Mouse (Mus musculus): Measurements from ENCODE around the gene Zbtb32. TPM values are rescaled to one million over a fixed set of nuclear protein-coding genes. Genes with fewer than 3 reads are reported as not detected.

The Zbtb32 gene
- total and polyA plus RNA-seq, 3 experiments: 173 to 183 (median 178) TPM

- H3K9ac ChIP-seq (ENCODE audit: insufficient read depth, low read depth): no peak overlapping the region
- peaks cover 0 to 24% of the 10 kb centered on the region in 2 experiments for H3K36me3 ChIP-seq (replicated peaks in 1 of 2; ENCODE audit: control insufficient read depth in 1 of 2, insufficient read depth in 1 of 2, low read length in 1 of 2)
- peaks cover 3% of the 10 kb centered on the region for H3K79me2 ChIP-seq (replicated peaks; ENCODE audit: control insufficient read depth, extremely low read depth, insufficient read depth, poor library complexity, severe bottlenecking)
- H3K27ac ChIP-seq (ENCODE audit: insufficient read depth, low read depth): no peak overlapping the region
- DNase-seq (ENCODE audit: extremely low read depth): no peak
- H3K4me3 ChIP-seq (replicated peaks in 1 of 3; ENCODE audit: low read depth in 2 of 3, low read length in 2 of 3, poor library complexity in 1 of 3): no peak overlapping the region
- TF ChIP-seq JUN (IDR thresholded peaks at IDR 0.05; ENCODE audit: insufficient read depth, low read depth, low read length): no peak
- TF ChIP-seq MAZ (IDR thresholded peaks at IDR 0.05; ENCODE audit: low read depth, low read length): no peak
- no peak for TF ChIP-seq MEF2A (IDR thresholded peaks at IDR 0.05; ENCODE audit: borderline replicate concordance, low read depth, low read length)
- TF ChIP-seq ZMIZ1 (IDR thresholded peaks at IDR 0.05; ENCODE audit: low read depth, low read length): no peak
- no peak for TF ChIP-seq JUND (conservative IDR thresholded peaks at IDR 0.05; ENCODE audit: low read depth, low read length)
- TF ChIP-seq TBP (conservative IDR thresholded peaks at IDR 0.05; ENCODE audit: low read depth, low read length): no peak
- H3K4me2 ChIP-seq (ENCODE audit: insufficient read depth, low read depth, poor library complexity, severe bottlenecking): no peak overlapping the region
- in situ Hi-C loops (cut with MboI; ENCODE audit: low pct_ligation_motif_present, low pct_unique_long_range_greater_than_20kb, low sequenced_read_pairs) (no loop called here), dilution Hi-C loops (cut with MboI; ENCODE audit: extremely low pct_ligation_motif_present, extremely low pct_unique_long_range_greater_than_20kb, low sequenced_read_pairs) (no loop called here)
- H3K9me3 ChIP-seq (replicated peaks; ENCODE audit: low read length): peaks cover 3% of the 10 kb centered on the region
- no peaks in the 10 kb centered on the region for H3K27me3 ChIP-seq (replicated peaks)
- H3K4me1 ChIP-seq (ENCODE audit: control insufficient read depth in 1 of 2, insufficient read depth in 2 of 2): peaks cover 15 to 21% of the 10 kb centered on the region in 2 experiments
Observed at GRCm38 (mm10) chr7:30602583-30602982, 3.9 kb upstream of the Zbtb32 start.

DNA sequence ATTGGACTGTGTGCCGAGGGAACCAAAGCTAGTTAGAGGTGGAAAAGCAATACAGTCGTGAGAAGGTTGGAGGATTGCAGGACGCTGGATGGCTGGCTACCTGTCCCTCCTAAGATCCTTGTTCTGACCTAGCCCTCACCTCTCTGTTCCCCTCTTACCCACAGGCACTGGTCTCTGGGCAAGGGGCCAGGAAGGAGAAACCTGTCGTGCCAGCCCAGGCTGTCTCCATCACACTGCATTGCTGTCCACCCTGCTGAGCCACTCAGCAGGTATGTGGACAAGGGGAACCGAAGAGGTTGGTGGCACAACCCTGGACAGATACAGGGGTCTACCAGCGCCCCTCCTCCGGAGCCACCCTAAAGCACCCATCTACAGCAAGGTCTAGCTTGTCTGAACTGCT is 1.9 kb upstream of the Zbtb32 start:
- Histone ChIP-seq H3K4me1 (ENCODE audit: control insufficient read depth in 1 of 2, insufficient read depth in 2 of 2) (peaks cover 24 to 29% of the 10 kb centered on the region in 2 experiments), H3K79me2 (replicated peaks; ENCODE audit: control insufficient read depth, extremely low read depth, insufficient read depth, poor library complexity, severe bottlenecking) (peaks cover 5% of the 10 kb centered on the region), H3K4me3 (replicated peaks in 1 of 3; ENCODE audit: low read depth in 2 of 3, low read length in 2 of 3, poor library complexity in 1 of 3) (no peak overlapping the region), H3K9ac (ENCODE audit: insufficient read depth, low read depth) (no peak overlapping the region), H3K9me3 (replicated peaks; ENCODE audit: low read length) (peaks cover 3% of the 10 kb centered on the region), H3K4me2 (ENCODE audit: insufficient read depth, low read depth, poor library complexity, severe bottlenecking) (no peak overlapping the region), H3K27me3 (replicated peaks) (no peaks in the 10 kb centered on the region), H3K36me3 (replicated peaks in 1 of 2; ENCODE audit: control insufficient read depth in 1 of 2, insufficient read depth in 1 of 2, low read length in 1 of 2) (peaks cover 0 to 22% of the 10 kb centered on the region in 2 experiments), H3K27ac (ENCODE audit: insufficient read depth, low read depth) (no peak overlapping the region)
- DNase-seq (ENCODE audit: extremely low read depth): no peak
- in situ Hi-C loops (cut with MboI; ENCODE audit: low pct_ligation_motif_present, low pct_unique_long_range_greater_than_20kb, low sequenced_read_pairs) (no loop called here), dilution Hi-C loops (cut with MboI; ENCODE audit: extremely low pct_ligation_motif_present, extremely low pct_unique_long_range_greater_than_20kb, low sequenced_read_pairs) (no loop called here)
- TF ChIP-seq IRF4 (IDR thresholded peaks at IDR 0.05; ENCODE audit: low read depth, low read length) (no peak), TBP (conservative IDR thresholded peaks at IDR 0.05; ENCODE audit: low read depth, low read length) (no peak), MYC (IDR thresholded peaks at IDR 0.05; ENCODE audit: low read depth, low read length) (no peak), SMC3 (IDR thresholded peaks at IDR 0.05; ENCODE audit: low read depth, low read length) (no peak), EP300 (IDR thresholded peaks at IDR 0.05; ENCODE audit: low read length) (no peak), KAT2A (IDR thresholded peaks at IDR 0.05; ENCODE audit: insufficient replicate concordance, low read length) (no peak), MAZ (IDR thresholded peaks at IDR 0.05; ENCODE audit: low read depth, low read length) (no peak), JUN (IDR thresholded peaks at IDR 0.05; ENCODE audit: insufficient read depth, low read depth, low read length) (no peak), MAFK (IDR thresholded peaks at IDR 0.05; ENCODE audit: insufficient replicate concordance, low read length) (no peak), ELF1 (IDR thresholded peaks at IDR 0.05; ENCODE audit: low read depth, low read length) (no peak), HCFC1 (IDR thresholded peaks at IDR 0.05; ENCODE audit: low read depth, low read length) (no peak), USF1 (IDR thresholded peaks at IDR 0.05; ENCODE audit: low read depth, low read length) (no peak), ZC3H11A (IDR thresholded peaks at IDR 0.05; ENCODE audit: low read depth, low read length) (no peak), ZKSCAN1 (IDR thresholded peaks at IDR 0.05; ENCODE audit: borderline replicate concordance, low read depth, low read length) (no peak), CHD1 (IDR thresholded peaks at IDR 0.05; ENCODE audit: low read depth, low read length) (no peak), RAD21 (IDR thresholded peaks at IDR 0.05; ENCODE audit: low read depth, low read length) (no peak), UBTF (IDR thresholded peaks at IDR 0.05; ENCODE audit: low read depth, low read length) (no peak)

Data from CH12.LX (cell line).